Mouse (Mus musculus) B cell, adult 2 months (primary cell): ENCODE measurements around the gene Lmna.
A peak's percentile ranks its signal among the peaks of the same experiment; 100 is the strongest.

Source experiments
- DNase-seq, 2 experiments: peaks; one replicate each; pipeline ENCODE4 v3.0.0; 2022

The Lmna gene

DNA sequence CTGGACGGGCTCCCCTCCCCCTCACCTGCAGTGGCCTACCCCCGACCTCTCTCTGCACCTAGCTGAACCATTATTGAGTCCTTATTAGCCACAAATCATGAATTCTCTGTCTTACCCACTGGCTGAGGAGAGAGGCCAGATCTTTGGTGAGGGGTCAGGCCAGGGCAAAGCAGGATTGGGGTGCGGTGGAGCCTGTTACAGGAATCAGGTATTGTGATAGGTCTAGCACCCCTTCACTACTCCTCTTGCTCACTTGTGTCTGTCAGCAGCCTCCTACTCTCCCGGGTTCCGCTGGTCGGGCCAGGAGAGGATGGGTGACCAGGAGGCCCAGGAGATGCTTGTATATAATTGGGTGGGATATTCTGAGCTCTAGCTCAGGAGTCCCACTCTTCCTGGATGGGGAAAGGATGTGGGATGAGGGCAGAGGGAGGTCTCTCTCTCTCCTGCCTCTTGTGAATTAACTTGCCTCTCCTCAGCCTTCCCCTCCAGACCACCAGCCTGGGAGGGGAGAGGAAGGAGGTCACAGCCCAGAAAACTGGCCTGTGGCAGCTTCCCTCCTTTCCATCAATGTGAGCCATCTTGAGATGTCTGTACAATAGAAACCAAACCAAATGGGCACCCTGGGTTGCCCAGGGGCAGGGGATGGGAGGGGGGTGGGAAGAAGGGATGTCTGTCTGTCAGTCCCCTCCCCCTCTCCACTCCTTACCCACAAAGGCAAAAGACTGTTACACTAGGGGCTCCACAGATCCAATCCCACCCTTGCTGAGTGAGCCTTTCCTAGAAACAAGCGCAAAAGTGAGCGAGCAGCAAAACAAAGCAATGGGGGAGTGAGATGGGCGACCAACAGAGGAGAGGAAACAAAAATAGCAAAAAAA, 28.8 kb upstream of the Lmna start:
- no peak for DNase-seq

- no peak for DNase-seq
These were observed 27.4 kb upstream of the Lmna start for GRCm38 (mm10) chr3:88537146-88537545.

GRCm38 (mm10) chr3:88536103-88536930, 26.6 kb upstream of the Lmna start:
- DNase-seq = peak in 1 of 2 experiments; percentile 27

GRCm38 (mm10) chr3:88535527-88535926, 25.8 kb upstream of the Lmna start:
- no peak for DNase-seq

DNA sequence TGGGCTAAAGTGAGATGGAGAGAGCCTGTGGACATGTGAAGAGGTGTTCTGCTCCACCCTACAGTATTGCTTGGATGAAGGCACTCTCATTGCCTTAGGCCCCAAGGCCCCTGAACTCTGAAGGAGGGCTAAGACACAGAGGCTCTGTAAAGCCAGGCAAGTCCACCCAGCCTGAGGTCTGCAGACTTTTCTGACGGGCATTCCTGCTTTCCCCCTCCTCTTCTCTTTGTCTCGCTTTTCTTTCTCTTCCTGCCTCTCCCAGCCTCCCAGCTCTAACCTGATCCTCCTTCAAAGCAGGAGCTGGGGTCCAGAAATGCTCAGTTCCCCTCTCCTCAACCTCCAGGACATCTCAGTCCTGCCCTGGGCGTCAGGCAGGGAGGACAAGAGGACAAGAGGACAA, 25.2 kb upstream of the Lmna start:
- no peak for DNase-seq

DNA sequence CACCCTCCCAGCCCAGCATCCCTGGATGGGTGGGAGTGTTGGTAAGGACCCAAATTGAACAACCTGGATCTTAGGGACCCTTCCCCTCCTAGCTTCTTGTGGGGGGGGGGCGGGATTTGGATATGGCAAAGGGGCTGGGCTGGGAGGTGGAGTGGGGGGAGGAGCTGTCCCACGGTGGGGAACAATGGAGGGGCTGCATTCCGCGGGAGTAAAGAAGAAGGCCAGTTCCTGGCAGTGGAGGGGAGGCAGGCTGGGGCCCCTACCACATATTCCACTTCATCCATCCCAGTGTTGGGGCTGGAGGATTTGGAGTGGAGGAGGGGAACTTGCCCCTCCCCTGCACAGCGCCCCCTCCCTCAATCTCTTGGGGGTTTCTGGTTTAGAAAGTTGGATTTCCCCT, 23.9 kb upstream of the Lmna start:
- no peak for DNase-seq

DNA sequence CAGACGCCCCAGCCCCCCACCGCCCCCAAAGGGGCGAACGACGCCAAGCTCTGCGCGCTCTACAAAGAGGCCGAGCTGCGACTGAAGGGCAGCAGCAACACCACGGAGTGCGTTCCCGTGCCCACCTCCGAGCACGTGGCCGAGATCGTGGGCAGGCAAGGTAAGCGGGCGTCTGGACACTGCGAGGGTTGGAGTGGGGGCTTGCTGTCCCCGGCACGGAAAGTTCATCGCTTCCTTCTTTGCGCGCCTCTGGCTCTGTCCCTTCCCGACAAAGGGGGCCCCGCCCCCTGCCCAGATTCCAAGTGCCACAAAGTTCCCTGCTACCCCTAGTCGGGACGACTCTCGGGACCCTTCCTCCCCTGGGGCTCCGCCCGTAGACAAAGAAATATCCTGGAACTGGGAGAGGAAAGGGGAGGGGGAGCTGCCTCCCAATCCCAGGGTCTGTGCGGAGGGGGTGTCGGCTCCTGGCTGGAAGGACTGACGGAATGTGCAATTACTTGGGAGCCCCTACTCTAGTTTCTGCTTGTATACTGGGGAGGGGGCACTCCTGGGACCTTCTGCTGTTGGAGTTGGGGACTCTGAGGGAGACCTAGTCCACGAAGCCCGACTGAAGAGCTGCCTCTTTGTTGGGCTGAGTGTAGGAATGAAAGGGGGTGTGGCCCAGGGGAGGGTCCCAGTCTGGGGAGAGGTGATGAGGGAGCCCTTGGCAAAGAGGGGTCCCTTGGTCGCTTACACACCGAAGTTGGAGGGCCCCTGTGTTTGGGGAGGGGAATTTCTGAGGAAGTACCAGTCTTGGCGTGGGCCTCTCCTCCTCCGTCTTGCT, 23.1 kb upstream of the Lmna start:
- no peak for DNase-seq

DNA sequence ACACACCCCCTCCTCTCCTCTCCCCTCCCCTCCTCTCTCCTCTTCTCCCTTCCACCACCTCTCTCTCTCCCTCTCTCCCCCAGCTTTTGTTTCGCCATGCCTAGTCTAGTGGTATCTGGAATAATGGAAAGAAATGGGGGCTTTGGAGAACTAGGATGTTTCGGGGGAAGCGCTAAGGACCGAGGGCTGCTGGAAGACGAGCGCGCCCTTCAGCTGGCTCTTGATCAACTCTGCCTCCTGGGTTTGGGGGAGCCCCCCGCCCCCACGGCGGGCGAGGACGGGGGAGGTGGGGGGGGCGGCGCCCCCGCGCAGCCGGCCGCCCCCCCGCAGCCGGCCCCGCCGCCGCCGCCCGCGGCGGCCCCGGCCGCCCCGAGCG, 22.5 kb upstream of the Lmna start, which contains the start of gene Mex3a:
Mex3a (plus strand) TSS at position 97 of the 376 bp plus-strand sequence.
- peak in 1 of 2 experiments; percentile 24 for DNase-seq

- peak; percentile 88 for DNase-seq
These were observed 21.9 kb upstream of the Lmna start for GRCm38 (mm10) chr3:88531348-88532298.

- DNase-seq = no peak
These were observed 20.5 kb upstream of the Lmna start for GRCm38 (mm10) chr3:88530082-88530864.

- no peak for DNase-seq
These were observed 19.6 kb upstream of the Lmna start for GRCm38 (mm10) chr3:88529204-88530000.

DNA sequence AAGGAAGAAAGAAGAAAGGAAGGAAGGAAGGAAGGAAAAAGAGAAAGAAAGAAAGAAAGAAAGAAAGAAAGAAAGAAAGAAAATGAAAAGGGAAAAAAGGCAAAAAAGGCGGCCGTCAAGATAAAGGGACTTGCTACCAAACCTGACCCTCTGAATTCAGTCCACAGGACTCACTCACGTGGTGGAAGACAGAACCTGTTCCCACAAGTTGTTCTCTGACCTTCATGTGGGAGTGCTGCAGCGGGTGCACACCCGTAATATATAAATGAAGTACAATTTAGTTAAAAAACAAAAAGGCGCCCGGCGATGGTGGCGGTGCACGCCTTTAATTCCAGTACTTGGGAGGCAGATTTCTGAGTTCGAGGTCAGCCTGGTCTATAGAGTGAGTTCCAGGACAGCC, 18.9 kb upstream of the Lmna start:
- no peak for DNase-seq

GRCm38 (mm10) chr3:88527565-88527964, 17.8 kb upstream of the Lmna start:
- no peak for DNase-seq

DNA sequence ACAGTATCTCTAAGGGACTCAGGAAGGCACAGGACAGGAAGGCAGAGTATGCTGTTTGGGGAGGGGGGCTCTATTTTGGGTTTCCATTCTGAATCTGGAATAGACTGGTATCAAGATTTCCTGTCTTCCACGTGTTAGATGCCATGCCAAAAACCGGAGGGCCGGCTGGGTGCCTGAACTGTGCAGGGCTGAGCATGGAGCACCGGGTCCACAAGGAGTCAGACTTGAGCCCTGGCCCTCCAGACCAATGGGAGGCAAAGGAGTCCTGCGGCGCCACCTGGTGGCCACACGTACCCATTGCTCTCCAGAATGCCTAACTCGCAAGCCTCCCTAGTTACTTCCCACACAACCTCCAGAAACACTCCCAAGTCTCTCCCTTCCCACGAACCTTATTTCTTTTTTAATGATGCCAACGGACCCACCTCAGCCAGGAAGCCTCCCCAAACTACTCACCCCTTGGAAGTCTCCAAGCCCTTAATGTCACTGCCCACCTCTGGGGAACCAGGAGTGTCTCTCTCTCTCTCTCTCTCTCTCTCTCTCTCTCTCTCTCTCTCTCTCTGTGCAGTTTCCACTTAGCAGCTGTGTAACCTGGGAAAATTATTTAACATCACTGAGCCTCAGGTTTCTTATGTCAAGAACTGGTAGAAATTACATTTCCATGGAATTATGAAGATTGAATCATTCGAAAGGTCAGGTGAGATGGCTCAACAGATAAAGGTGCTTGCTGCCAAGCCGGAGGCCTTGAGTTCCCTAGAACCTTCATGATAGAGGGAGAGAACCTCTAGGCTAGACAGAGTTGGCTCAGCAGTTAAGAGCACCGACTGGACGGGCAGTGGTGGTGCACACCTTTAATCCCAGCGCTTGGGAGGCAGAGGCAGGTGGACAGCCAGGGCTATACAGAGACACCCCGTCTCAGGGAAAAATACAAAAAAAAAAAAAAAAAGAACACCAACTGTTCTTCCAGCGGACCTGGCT, 16.7 kb upstream of the Lmna start:
- peak; percentile 90 to 91 for DNase-seq

- no peak for DNase-seq
These were observed 15.3 kb upstream of the Lmna start for GRCm38 (mm10) chr3:88525021-88525420.

DNA sequence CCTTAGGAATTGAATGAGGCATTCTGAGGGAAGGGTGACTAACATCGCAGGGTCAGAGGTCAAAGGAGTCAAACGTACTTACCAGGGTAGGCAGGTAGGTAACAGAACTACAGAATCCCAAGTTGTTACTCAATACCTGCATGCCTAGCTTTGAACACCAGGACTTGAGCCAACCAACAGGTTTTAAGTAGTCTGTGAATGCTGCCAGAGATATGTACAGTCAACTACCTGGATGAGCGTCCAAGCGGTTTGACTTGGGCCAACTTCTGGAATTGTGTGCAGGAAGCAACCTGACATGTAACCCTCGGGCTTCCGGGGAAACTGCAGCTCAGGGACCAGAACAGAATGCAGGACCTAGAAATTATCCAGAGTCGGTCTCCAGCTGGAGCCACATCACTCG, 13.3 kb upstream of the Lmna start:
- DNase-seq = no peak

DNA sequence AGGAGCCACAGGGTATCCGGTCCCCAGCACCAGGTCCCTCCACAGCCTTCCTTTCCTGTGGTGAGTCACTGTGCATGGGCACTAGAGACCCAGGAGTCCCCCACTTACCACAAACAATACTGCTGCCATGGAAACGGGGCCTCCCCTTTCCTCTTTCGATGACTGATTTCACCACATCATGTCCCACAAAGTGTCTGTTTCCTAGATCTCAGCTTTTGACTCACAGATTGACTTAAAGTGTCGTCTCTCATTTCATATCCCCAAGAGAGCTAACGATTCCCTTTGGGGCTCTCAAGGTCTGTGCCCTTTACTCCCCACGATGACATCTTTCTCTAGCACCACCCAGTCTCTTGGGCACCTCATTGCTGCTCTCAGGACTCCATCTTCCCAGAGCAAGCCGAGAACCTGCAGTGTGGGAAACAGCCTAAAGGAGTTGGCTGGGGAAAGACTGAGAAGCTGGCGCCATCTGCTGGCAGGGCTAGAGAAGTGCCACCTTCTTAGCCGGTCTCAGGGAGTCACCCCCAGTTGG, 12.1 kb upstream of the Lmna start:
- peak; percentile 89 to 94 for DNase-seq

DNA sequence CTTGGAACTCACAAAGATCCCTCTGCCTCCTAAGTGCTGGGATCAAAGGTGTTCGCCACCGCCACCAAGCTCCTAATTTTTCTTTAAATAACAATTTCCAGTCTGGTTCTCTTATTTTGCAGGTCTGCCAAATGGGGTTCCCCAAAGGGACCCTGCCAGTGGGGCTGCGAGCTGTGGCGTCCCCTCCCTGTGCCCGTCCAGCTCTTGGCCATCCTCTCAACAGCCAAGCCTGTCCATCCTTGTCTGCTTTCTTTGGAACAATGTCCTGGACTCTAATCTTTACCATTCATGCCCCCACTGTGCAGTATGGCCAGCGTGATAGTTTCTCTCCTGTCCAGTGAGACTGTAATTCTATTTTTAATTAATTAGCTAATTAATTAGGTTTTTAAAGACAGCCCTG, 11.4 kb upstream of the Lmna start:
- DNase-seq = no peak

- no peak for DNase-seq
These were observed 10.3 kb upstream of the Lmna start for GRCm38 (mm10) chr3:88520078-88520477.
